Mouse (Mus musculus): ENCODE data around the gene Cd177. TPM values are rescaled to one million over a fixed set of nuclear protein-coding genes. Genes with fewer than 3 reads are reported as not detected.
"Not testable (repeated sequence)": the region's sequence is repeated elsewhere in the genome, so short reads cannot be mapped to it uniquely, and the experiment has no call there.

Gene Cd177
- total RNA-seq (2014; rRNA removed) (2.2 and 2.8 TPM in 2 replicates), polyA plus RNA-seq (2015; fragmentation: Nextera tagmentation; extraction: Ambion mirVana) (0.38 and 0.55 TPM in 2 replicates)

GRCm38 (mm10) chr7:24760211-24760610 is at the start of gene Cd177:
Cd177 (minus strand) TSS chr7:24760311.
- Histone ChIP-seq H3K9ac (replicated peaks; ENCODE audit: low read length) (no peak within 1 kb of the TSS), H3K4me1 (ENCODE audit: insufficient read depth, low read length) (no peaks in the 10 kb centered on the region), H3K4me3 (ENCODE audit: low read length) (no peak within 1 kb of the TSS), H3K36me3 (ENCODE audit: insufficient read depth, low read length) (no peaks in the 10 kb centered on the region), H3K9me3 (ENCODE audit: low read length) (no peaks in the 10 kb centered on the region), H3K27ac (no peak within 1 kb of the TSS), H3K27me3 (ENCODE audit: insufficient read depth, low read length) (no peaks in the 10 kb centered on the region), H3K4me2 (ENCODE audit: low read depth, low read length) (no peak within 1 kb of the TSS)
- no peak for ATAC-seq
- TF ChIP-seq CTCF (IDR thresholded peaks at IDR 0.05; ENCODE audit: low read depth): no peak
- WGBS: 77% methylated on average over 6 of the region's 6 CpGs
- DNase-seq (ENCODE audit: low spot score): no peak

- Histone ChIP-seq H3K4me1 (ENCODE audit: insufficient read depth, low read length) (no peaks in the 10 kb centered on the region), H3K27me3 (ENCODE audit: insufficient read depth, low read length) (no peaks in the 10 kb centered on the region), H3K36me3 (ENCODE audit: insufficient read depth, low read length) (no peaks in the 10 kb centered on the region), H3K27ac (no peak overlapping the region), H3K4me2 (ENCODE audit: low read depth, low read length) (no peak overlapping the region), H3K9me3 (ENCODE audit: low read length) (no peaks in the 10 kb centered on the region), H3K9ac (replicated peaks; ENCODE audit: low read length) (no peak overlapping the region), H3K4me3 (ENCODE audit: low read length) (no peak overlapping the region)
- TF ChIP-seq CTCF (IDR thresholded peaks at IDR 0.05; ENCODE audit: low read depth): no peak
- 32% methylated on average over 2 of the region's 2 CpGs for WGBS
- ATAC-seq: no peak
- DNase-seq (ENCODE audit: low spot score): no peak
These were observed 48.9 kb upstream of the Cd177 start for GRCm38 (mm10) chr7:24809041-24809440.

GRCm38 (mm10) chr7:24804826-24805225 is 44.7 kb upstream of the Cd177 start:
- no peak for TF ChIP-seq CTCF (IDR thresholded peaks at IDR 0.05; ENCODE audit: low read depth)
- H3K36me3 ChIP-seq (ENCODE audit: insufficient read depth, low read length): no peaks in the 10 kb centered on the region
- no peak overlapping the region for H3K27ac ChIP-seq
- no peak overlapping the region for H3K4me3 ChIP-seq (ENCODE audit: low read length)
- DNase-seq (ENCODE audit: low spot score) (no peak), ATAC-seq (no peak)
- H3K4me1 ChIP-seq (ENCODE audit: insufficient read depth, low read length): no peaks in the 10 kb centered on the region
- no peak overlapping the region for H3K4me2 ChIP-seq (ENCODE audit: low read depth, low read length)
- no peaks in the 10 kb centered on the region for H3K27me3 ChIP-seq (ENCODE audit: insufficient read depth, low read length)
- H3K9me3 ChIP-seq (ENCODE audit: low read length): no peaks in the 10 kb centered on the region
- H3K9ac ChIP-seq (replicated peaks; ENCODE audit: low read length): no peak overlapping the region
- WGBS: 62% methylated on average over 6 of the region's 6 CpGs

- H3K9ac ChIP-seq (replicated peaks; ENCODE audit: low read length): no peak overlapping the region
- no peak overlapping the region for H3K4me3 ChIP-seq (ENCODE audit: low read length)
- no peaks in the 10 kb centered on the region for H3K36me3 ChIP-seq (ENCODE audit: insufficient read depth, low read length)
- WGBS: 79% methylated on average over 7 of the region's 7 CpGs
- no peak overlapping the region for H3K4me2 ChIP-seq (ENCODE audit: low read depth, low read length)
- no peak for TF ChIP-seq CTCF (IDR thresholded peaks at IDR 0.05; ENCODE audit: low read depth)
- DNase-seq (ENCODE audit: low spot score) (no peak), ATAC-seq (no peak)
- no peaks in the 10 kb centered on the region for H3K4me1 ChIP-seq (ENCODE audit: insufficient read depth, low read length)
- no peaks in the 10 kb centered on the region for H3K27me3 ChIP-seq (ENCODE audit: insufficient read depth, low read length)
- no peak overlapping the region for H3K27ac ChIP-seq
- no peaks in the 10 kb centered on the region for H3K9me3 ChIP-seq (ENCODE audit: low read length)
These were observed 42.1 kb upstream of the Cd177 start for GRCm38 (mm10) chr7:24802149-24802767.

- no peaks in the 10 kb centered on the region for H3K4me1 ChIP-seq (ENCODE audit: insufficient read depth, low read length)
- H3K36me3 ChIP-seq (ENCODE audit: insufficient read depth, low read length): no peaks in the 10 kb centered on the region
- no peak overlapping the region for H3K4me2 ChIP-seq (ENCODE audit: low read depth, low read length)
- 100% methylated on average over 1 of the region's 1 CpGs for WGBS
- peaks cover 7% of the 10 kb centered on the region; the same call in 1 of the 2 replicates for H3K9me3 ChIP-seq (ENCODE audit: low read length)
- no peak for TF ChIP-seq CTCF (IDR thresholded peaks at IDR 0.05; ENCODE audit: low read depth)
- no peaks in the 10 kb centered on the region for H3K27me3 ChIP-seq (ENCODE audit: insufficient read depth, low read length)
- H3K9ac ChIP-seq (replicated peaks; ENCODE audit: low read length): no peak overlapping the region
- DNase-seq (ENCODE audit: low spot score) (no peak), ATAC-seq (no peak)
- no peak overlapping the region for H3K27ac ChIP-seq
- no peak overlapping the region for H3K4me3 ChIP-seq (ENCODE audit: low read length)
These were observed 37.8 kb upstream of the Cd177 start for GRCm38 (mm10) chr7:24797918-24798317.

- not testable (repeated sequence) for H3K9me3 ChIP-seq (ENCODE audit: low read length); DNase-seq (ENCODE audit: low spot score); H3K4me3 ChIP-seq (ENCODE audit: low read length); ATAC-seq; H3K27me3 ChIP-seq (ENCODE audit: insufficient read depth, low read length); H3K9ac ChIP-seq (replicated peaks; ENCODE audit: low read length); H3K36me3 ChIP-seq (ENCODE audit: insufficient read depth, low read length); H3K4me1 ChIP-seq (ENCODE audit: insufficient read depth, low read length); H3K27ac ChIP-seq; H3K4me2 ChIP-seq (ENCODE audit: low read depth, low read length)
- whole genome bisulfite sequencing: 44% methylated on average over 4 of the region's 4 CpGs
These were observed 16.8 kb upstream of the Cd177 start, which contains the start of gene Ceacam10 for GRCm38 (mm10) chr7:24776918-24777317. Ceacam10 (plus strand) TSS chr7:24777206.

GRCm38 (mm10) chr7:24776145-24776544 is 16.0 kb upstream of the Cd177 start:
- Histone ChIP-seq H3K36me3 (ENCODE audit: insufficient read depth, low read length) (no peaks in the 10 kb centered on the region), H3K4me1 (ENCODE audit: insufficient read depth, low read length) (no peaks in the 10 kb centered on the region), H3K27me3 (ENCODE audit: insufficient read depth, low read length) (no peaks in the 10 kb centered on the region), H3K9me3 (ENCODE audit: low read length) (no peaks in the 10 kb centered on the region), H3K27ac (no peak overlapping the region), H3K9ac (replicated peaks; ENCODE audit: low read length) (no peak overlapping the region), H3K4me2 (ENCODE audit: low read depth, low read length) (no peak overlapping the region), H3K4me3 (ENCODE audit: low read length) (no peak overlapping the region)
- ATAC-seq: no peak
- no peak for TF ChIP-seq CTCF (IDR thresholded peaks at IDR 0.05; ENCODE audit: low read depth)
- 64% methylated on average over 2 of the region's 2 CpGs for WGBS
- DNase-seq (ENCODE audit: low spot score): no peak

All from hindbrain, postnatal 0 days (tissue).